Mouse (Mus musculus): ENCODE results near the gene Rnf41. TPM values are rescaled to one million over a fixed set of nuclear protein-coding genes. Genes with fewer than 3 reads are reported as not detected.

Gene Rnf41
- polyA plus RNA-seq (2021; fragmentation: Nextera tagmentation), result 67.9 and 86.2 TPM in 2 replicates
- long read RNA-seq, experiment 1, transcript Rnf41-203 (6 exons, 1,984 nt), result minor isoform, 100 of 583 reads
- long read RNA-seq, experiment 1, transcript Rnf41-201 (7 exons, 3,144 nt), result major isoform, 363 of 583 reads
- long read RNA-seq, experiment 1, partial matches to known transcripts, result 57 of 583 reads
- long read RNA-seq, experiment 1, other reads (novel, unspliced or antisense), result 62 of 583 reads
- long read RNA-seq, experiment 2, transcript Rnf41-203 (6 exons, 1,984 nt), result minor isoform, 9 of 116 reads
- long read RNA-seq, experiment 2, transcript Rnf41-201 (7 exons, 3,144 nt), result major isoform, 46 of 116 reads
- long read RNA-seq, experiment 2, partial matches to known transcripts, result 55 of 116 reads
- long read RNA-seq, experiment 2, other reads (novel, unspliced or antisense), result 6 of 116 reads

DNA sequence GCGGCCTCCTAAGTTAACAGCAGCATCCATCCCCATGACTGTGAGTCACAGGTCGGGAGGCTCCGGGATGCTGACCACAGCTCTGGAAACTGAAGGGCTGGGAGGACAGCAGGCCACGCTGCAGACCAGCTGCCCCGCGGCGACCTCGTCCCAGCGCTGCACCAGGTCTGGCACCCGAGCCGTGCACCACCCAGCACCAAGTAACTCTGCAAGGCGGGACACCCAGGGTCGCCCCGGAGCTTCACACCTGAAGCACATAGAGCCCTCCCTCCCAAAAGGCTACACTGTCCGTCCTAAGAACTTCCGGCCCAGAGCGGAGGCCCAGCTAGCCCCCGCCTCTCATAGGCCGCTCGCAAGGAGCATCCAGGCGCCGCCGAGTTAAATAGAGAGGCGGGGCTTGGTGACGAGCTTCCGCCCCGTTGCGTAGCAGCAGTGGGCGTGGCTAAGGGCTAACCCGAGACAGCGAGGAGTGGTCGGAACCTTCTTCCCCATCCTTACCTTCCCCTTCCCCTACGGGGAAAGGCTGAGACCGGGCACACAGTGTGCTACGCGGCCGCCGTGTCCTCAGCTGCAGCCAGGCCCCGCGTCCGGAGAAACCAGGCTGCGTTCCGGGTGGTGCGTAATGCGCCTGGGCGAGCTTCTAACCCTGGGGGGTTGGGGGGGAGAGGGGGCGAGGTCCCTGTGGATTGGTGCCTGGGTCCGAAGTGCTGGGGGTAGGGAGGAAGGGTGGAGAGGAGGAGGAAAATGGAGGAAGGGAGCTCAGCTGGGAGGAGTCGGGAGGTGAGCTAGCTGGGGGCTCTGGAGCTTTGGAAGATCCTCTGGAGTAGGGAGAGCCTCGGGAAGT is at the start of gene Rnf41, which contains the start of gene Nabp2:
Gene Rnf41, plus strand, starts transcription at position 447 of the 844 bp plus-strand sequence.
Gene Nabp2, minus strand, starts transcription at position 282 of the 844 bp plus-strand sequence.

DNA sequence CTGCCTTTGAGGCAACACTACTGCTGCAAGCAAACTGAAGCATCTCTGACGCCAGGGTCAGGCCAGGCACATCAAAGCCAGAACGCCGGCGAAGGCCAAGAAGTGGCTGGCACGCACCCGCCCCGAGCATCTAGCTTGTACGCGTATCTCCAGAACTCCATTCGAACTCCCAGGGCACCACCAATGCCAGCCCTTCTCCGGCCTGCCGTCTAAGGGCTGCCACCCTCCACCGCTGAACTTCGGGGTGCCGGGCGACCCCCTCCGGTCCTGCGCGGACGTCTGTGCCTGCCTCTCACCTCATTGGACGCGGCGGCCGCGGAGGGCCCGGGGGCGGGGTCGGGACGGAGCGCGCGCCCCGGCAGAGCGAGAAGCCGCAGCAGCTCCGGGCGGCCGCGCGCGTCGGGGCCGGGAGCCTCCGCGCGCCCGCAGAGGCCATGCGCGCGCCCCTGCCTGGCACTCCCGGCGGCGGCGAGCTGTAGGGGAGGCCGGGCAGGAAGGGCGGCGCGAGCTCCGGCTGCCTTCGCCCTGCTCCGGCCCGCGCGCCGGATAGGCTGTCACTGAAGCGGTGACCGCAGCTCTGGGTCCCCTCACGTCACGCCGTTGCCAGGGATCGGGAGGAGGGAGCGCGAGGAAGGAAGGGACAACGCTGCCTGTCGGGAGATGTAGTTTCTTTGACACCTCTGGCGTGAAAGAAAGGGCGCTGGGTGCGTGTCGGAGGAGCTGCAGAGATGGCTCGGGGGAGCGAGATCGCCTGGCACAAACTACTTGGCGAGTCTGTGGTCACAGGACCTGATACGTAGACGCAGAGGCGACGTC is 42.8 kb upstream of the Rnf41 start, which contains the start of gene Coq10a:
Gene Coq10a, minus strand, starts transcription at position 596 of the 816 bp plus-strand sequence.

DNA sequence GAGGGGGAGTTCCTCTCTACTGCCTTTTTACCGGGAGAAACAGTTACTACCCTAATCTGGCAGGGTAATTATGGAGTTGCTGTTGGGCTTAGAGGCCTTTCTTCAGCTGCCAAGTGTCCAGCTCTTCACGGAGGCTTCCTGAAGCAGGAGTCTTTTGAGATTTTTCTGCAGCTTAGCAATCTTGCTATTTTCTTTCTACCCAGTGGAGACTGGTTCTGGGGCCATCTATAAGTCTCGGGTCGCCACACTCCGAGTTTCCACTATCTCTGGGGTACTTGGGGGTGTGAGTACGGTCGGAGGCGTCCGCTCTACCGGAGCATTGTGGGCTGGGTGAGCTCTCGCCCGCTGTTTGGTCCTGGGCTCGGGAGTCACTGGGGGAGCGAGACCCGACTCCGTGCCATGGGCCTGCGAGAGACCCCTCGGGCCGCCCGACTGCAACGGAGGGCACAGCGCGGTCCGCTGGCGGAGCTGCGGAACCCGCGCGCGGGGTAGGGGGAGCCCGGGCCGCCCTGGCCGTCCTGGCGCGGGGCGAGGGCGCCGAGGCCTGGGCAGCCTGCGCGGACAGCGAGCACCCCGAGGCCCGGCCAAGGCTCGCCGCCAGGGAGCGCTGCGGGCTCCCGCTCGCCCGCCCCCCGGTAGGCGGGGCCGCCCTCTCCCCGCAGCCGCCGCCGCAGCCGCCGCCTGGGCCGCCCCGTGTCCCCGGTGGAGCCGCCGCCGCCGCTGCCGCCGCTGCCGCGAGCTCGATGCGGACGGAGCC is 34.8 kb upstream of the Rnf41 start, which contains the start of gene Ankrd52:
Gene Ankrd52, plus strand, starts transcription at position 661 of the 757 bp plus-strand sequence.

DNA sequence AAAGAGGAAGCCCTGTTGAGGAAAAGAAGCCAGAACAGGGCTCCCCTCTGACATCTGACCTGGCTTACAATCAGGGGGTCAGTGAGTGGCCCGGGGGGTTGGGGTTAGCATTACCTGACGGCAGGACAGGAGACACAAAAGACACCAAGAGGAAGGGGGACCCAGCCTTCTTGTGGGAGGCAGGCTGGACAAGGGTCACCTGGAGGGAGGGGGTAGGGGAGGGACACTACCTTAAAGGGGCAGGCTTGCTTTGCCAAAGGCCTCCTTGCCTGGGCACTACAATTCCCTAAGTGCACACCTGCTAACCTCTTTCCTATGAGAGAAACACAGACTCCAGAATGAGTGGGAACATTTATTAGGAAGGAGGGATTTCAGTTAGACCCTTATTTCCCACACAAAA is 10.4 kb upstream of the Rnf41 start, which contains the start of gene Slc39a5:
Gene Slc39a5, minus strand, starts transcription at position 174 of the 400 bp plus-strand sequence.

DNA sequence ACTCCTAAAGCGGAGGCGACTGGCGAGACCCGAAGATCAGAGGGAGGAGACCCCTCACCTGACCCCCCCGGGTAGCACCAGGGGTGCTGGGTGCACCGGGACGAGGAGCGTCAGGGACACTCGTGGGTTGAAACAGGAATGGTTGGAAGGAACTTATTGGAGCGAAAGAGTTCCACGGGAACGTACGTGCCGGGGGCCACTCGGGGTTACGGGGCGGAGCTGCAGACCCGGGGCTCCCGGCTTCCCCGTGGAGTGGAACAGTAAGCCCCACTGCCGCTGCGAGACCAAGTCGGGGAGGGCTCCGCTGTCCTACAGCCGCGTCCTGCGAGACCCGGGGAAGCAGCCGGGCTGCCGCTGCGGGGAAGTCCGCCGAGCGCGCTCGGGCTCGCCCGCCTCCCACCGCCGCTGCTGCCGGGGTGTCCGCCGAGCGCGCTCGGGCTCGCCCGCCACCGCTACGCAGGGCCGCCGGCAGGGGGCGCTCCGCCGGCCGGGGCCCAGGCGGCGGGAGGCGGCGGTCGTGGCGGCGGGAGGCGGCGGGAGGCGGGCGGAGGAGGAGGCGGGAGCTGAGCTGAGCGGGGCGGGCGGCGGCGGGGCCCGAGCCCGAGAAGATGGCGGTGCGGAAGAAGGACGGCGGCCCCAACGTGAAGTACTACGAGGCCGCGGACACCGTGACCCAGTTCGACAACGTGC is 47.4 kb downstream of the Rnf41 start, which contains the start of gene Smarcc2:
Gene Smarcc2, plus strand, starts transcription at position 530 of the 690 bp plus-strand sequence.

Other genes with a start within 250 kb of the Rnf41 start
- 3.7 and 5.3 TPM in 2 replicates for gene Rbms2, start 231.4 kb upstream of the Rnf41 start, polyA plus RNA-seq (2021; fragmentation: Nextera tagmentation)
- gene Gls2, start 217.2 kb upstream of the Rnf41 start, polyA plus RNA-seq (2021; fragmentation: Nextera tagmentation), result 24.5 and 25.7 TPM in 2 replicates
- 9.1 and 11.8 TPM in 2 replicates for gene Spryd4, start 199.8 kb upstream of the Rnf41 start, polyA plus RNA-seq (2021; fragmentation: Nextera tagmentation)
- not detected in 2 replicates for gene Mip, start 185.8 kb upstream of the Rnf41 start, polyA plus RNA-seq (2021; fragmentation: Nextera tagmentation)
- gene Timeless, start 179.6 kb upstream of the Rnf41 start, polyA plus RNA-seq (2021; fragmentation: Nextera tagmentation), result 3.0 and 4.9 TPM in 2 replicates
- not detected in 2 replicates for gene Apon, start 157.6 kb upstream of the Rnf41 start, polyA plus RNA-seq (2021; fragmentation: Nextera tagmentation)
- gene Apof, start 143.0 kb upstream of the Rnf41 start, polyA plus RNA-seq (2021; fragmentation: Nextera tagmentation), result 0.09 TPM in 1 of 2 replicates, not detected in the other
- gene Stat2, start 141.1 kb upstream of the Rnf41 start, polyA plus RNA-seq (2021; fragmentation: Nextera tagmentation), result 5.0 and 5.3 TPM in 2 replicates
- 0.15 TPM in 1 of 2 replicates, not detected in the other for gene Il23a, start 112.9 kb upstream of the Rnf41 start, polyA plus RNA-seq (2021; fragmentation: Nextera tagmentation)
- 2.5 and 2.8 TPM in 2 replicates for gene Pan2, start 108.3 kb upstream of the Rnf41 start, polyA plus RNA-seq (2021; fragmentation: Nextera tagmentation)
- 113 and 142 TPM in 2 replicates for gene Cnpy2, start 89.2 kb upstream of the Rnf41 start, polyA plus RNA-seq (2021; fragmentation: Nextera tagmentation)
- gene Cs, start 73.9 kb upstream of the Rnf41 start, polyA plus RNA-seq (2021; fragmentation: Nextera tagmentation), result 189 and 199 TPM in 2 replicates
- gene Coq10a, start 42.7 kb upstream of the Rnf41 start, polyA plus RNA-seq (2021; fragmentation: Nextera tagmentation), result 20.7 and 55.1 TPM in 2 replicates
- gene Ankrd52, start 34.5 kb upstream of the Rnf41 start, polyA plus RNA-seq (2021; fragmentation: Nextera tagmentation), result 5.9 and 11.9 TPM in 2 replicates
- gene Slc39a5, start 10.4 kb upstream of the Rnf41 start, polyA plus RNA-seq (2021; fragmentation: Nextera tagmentation), result 0.25 and 0.39 TPM in 2 replicates
- 98.0 and 168 TPM in 2 replicates for gene Nabp2, start 165 bp upstream of the Rnf41 start, polyA plus RNA-seq (2021; fragmentation: Nextera tagmentation)
- gene Smarcc2, start 47.6 kb downstream of the Rnf41 start, polyA plus RNA-seq (2021; fragmentation: Nextera tagmentation), result 61.2 and 108 TPM in 2 replicates
- 1,011 and 1,043 TPM in 2 replicates for gene Myl6, start 82.5 kb downstream of the Rnf41 start, polyA plus RNA-seq (2021; fragmentation: Nextera tagmentation)
- gene Myl6b, start 87.0 kb downstream of the Rnf41 start, polyA plus RNA-seq (2021; fragmentation: Nextera tagmentation), result 2.5 and 5.2 TPM in 2 replicates
- 2.4 and 3.7 TPM in 2 replicates for gene Esyt1, start 114.2 kb downstream of the Rnf41 start, polyA plus RNA-seq (2021; fragmentation: Nextera tagmentation)
- gene Zc3h10, start 136.1 kb downstream of the Rnf41 start, polyA plus RNA-seq (2021; fragmentation: Nextera tagmentation), result 6.2 and 7.6 TPM in 2 replicates
- 7,009 and 7,293 TPM in 2 replicates for gene Rpl41, start 137.6 kb downstream of the Rnf41 start, polyA plus RNA-seq (2021; fragmentation: Nextera tagmentation)
- 45.7 and 60.1 TPM in 2 replicates for gene Pa2g4, start 154.3 kb downstream of the Rnf41 start, polyA plus RNA-seq (2021; fragmentation: Nextera tagmentation)
- gene Erbb3, start 178.0 kb downstream of the Rnf41 start, polyA plus RNA-seq (2021; fragmentation: Nextera tagmentation), result 1.4 and 1.7 TPM in 2 replicates
- gene Rps26, start 215.1 kb downstream of the Rnf41 start, polyA plus RNA-seq (2021; fragmentation: Nextera tagmentation), result 1,144 and 1,161 TPM in 2 replicates
- 3.2 and 6.0 TPM in 2 replicates for gene Ikzf4, start 234.3 kb downstream of the Rnf41 start, polyA plus RNA-seq (2021; fragmentation: Nextera tagmentation)

All from left cerebral cortex, adult 6 months (tissue).